Mouse (Mus musculus) thymus, postnatal 4 days (tissue): ENCODE measurements at regions not wholly inside any gene's neighbourhood (a gene's known extent, or its start where the extent isn't known, plus 50 kb on each side); places are given as distances from the start of the nearest gene placed in this dataset.

ENCODE experiments used
- DNase-seq: peaks from one replicate; pipeline ENCODE4 v3.0.0; 2021

- DNase-seq: no peak
Measured at GRCm38 (mm10) chr3:100773237-100773636, 52.0 kb upstream of the Vtcn1 start.

DNA sequence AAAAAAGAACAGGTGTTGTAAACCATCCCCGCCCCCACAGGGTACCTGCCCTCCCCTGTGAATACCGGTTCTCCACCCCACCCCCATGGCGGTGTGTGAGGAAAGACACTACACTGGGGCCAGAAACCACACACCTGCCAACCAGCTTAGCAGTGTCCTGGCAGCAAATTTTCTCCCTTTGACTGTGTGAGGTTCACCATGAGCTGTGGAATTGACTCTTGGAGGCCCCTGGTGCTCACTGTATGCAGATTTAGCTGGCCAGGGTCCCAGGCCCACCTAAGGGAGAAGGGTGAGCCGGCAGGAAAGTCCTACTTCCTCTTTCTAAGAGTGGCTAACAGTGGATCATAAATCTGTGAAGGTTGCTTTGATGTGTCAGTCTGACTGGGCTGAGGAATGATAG lies 53.9 kb upstream of the Vtcn1 start:
- peak; percentile 29 for DNase-seq

DNA sequence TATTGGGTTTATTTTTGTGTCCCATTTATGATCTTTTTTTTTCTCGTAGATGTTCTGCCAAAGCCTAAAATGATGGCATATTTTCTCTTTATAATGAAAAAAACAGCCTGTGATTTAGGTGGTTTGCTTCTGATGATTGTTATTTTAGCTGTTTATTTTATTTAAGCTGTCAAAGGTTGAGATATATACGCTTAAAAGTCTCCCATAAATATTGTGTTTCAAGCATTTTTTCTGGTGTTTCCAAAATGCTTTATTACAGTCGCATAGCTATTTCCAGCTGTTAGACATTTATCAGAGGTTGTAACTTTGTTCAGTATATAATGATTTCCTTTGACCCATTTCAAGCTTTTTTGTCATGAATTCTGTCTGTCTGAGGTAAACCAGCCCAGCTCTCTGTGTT lies 54.4 kb upstream of the Vtcn1 start:
- no peak for DNase-seq

DNA sequence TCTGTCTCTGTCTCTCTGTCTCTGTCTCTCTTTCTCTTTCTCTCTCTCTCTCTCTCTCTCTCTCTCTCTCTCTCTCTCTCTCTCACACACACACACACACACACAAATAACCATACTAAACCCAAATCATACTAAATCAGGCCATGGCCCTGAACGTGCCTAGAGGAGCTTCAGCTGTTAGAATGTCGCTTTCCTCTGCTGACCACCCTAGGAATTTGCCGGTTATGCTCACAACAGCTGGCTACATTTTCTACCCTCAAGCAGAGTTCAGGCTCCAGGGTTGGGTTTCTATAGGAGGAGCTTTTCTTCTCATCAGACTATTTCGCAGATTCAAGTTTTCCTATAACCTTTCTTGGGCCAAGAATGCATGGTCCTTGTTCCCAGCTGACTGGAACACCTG lies 56.1 kb upstream of the Vtcn1 start:
- no peak for DNase-seq

- no peak for DNase-seq
Measured at GRCm38 (mm10) chr3:100768170-100768624, 57.1 kb upstream of the Vtcn1 start.

DNA sequence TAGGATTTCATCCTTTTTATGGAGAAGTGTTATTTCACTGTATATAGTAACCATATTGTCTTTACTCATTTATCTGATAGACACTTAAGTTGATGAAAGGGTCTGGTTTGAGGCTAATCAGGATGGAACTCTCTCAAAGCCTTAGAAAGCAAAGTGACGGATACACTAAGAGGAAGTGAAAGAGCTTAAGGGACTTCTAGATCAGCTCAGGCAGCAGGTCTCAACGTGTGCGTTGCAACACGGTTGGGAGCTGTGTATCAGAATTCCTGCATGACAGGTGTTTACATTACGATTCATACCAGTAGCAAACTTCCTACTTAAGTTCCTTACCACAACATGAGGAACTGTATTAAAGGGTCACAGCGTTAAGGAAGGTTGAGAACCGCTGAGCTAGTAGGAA lies 59.9 kb upstream of the Vtcn1 start:
- no peak for DNase-seq

GRCm38 (mm10) chr3:100762895-100763294 lies 62.4 kb upstream of the Vtcn1 start:
- no peak for DNase-seq

- no peak for DNase-seq
Measured at GRCm38 (mm10) chr3:100759091-100759941, 65.9 kb upstream of the Vtcn1 start.

DNA sequence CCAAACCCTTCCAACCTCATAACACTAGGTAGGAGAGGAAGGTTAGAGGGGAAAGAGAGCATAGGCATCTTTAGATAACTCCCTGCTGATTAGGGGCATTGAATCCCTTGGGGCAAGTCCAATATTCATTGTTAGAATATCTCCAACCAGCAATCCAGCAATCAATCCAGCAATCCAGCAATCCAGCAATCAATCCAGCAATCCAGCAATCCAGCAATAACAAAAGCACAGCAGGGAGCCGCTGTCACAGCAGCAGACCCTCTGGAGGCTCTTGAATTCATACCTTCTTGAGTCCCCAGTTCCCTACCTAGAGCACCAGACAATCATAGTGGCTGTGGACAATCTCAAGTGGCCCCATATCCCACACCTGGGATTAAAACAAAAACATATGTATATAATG lies 69.4 kb upstream of the Man1a2 start:
- DNase-seq: no peak

GRCm38 (mm10) chr3:100751211-100751610 lies 65.9 kb upstream of the Man1a2 start:
- DNase-seq: no peak

- no peak for DNase-seq
Measured at GRCm38 (mm10) chr3:100748727-100749126, 63.4 kb upstream of the Man1a2 start.

GRCm38 (mm10) chr3:100748309-100748691 lies 63.0 kb upstream of the Man1a2 start:
- no peak for DNase-seq

DNA sequence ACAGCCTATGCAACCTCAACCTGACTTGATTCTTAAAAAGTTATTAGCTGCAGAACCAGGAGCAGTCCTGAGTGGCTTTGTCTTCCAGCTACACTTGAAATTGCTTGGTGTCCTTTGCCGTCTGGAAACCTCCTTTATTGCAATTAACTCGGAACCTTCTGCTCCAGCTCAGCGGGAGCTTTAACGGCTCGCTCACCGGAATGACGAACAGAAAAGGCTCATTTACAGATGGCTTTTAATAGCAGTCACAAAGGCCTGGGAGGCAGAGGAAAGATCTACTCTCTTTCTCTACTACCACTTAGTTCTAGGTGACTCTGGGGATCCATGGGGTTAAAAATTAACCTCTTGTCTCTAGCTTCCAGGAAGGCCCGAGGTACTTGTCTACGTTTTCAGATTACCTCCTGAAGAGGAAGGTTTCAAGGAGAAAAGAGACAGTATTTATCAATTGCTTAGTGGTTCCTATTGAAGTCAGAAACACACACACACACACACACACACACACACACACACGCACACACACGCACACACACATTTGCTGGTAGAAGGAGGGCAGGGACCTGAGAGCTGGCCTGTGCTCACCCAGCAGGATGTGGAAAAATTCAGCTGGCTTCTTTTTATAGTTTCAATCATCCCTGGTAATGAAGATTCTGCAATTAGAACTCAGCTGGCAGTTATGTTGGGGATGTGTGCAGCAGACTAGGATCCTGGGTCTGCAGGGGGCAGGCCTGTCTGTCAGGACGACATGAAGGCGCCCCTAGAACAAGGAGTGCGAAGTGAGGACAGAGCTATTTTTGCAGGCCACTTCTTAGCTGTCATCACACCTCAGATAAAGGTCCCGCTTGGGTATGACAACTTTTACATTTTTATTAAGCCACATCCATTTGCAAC lies 62.4 kb upstream of the Man1a2 start:
- no peak for DNase-seq

DNA sequence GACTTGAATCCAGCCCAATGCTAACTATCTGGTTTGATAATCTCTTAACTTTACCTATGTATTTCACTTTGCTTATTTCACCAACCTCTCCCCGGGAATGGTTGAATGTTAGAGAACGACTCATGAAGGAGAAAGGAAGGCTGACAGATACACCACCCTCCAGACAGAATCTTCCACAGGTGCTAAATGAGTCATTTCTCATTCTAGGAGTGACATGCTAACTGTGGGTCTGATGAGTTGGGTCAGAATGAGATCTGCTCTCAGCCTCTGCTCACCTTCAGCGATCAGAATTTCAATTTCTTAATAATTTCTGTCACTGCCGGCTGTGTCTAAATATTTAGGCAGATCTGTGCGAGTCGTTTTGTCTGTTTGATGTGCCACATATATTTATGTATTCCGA lies 52.4 kb upstream of the Man1a2 start:
- no peak for DNase-seq

- DNase-seq: no peak
Measured at GRCm38 (mm10) chr3:100736539-100736938, 51.2 kb upstream of the Man1a2 start.
